Mouse (Mus musculus): ENCODE measurements around the gene Ccnb1.

- TF ChIP-seq POLR2A (IDR thresholded peaks at IDR 0.05; ENCODE audit: low read depth, low read length) (no peak), CTCF (IDR thresholded peaks at IDR 0.05; ENCODE audit: extremely low read depth, insufficient read length, insufficient replicate concordance, low read depth, low read length) (no peak)
These were observed 1.1 kb upstream of the Ccnb1 start for GRCm38 (mm10) chr13:100787316-100788010.
